In genomic region chr8:125570835-125571465, GRCm38 (mm10) we compare ENCODE assay signal across 8 mouse cellular contexts. TPM values are rescaled to one million over a fixed set of nuclear protein-coding genes. Genes with fewer than 3 reads are reported as not detected.
DNase-seq lines count a peak whose midpoint lies in the region; ATAC-seq and TF ChIP-seq lines count a peak whose summit lies in the region.

No protein-coding gene starts in this region.

- H3K36me3 ChIP-seq in forebrain, embryonic 10.5 days (replicated peaks) = no peaks in the 10 kb centered on the region
- no peaks in the 10 kb centered on the region for H3K36me3 ChIP-seq in forebrain, embryonic 16.5 days (ENCODE audit: control insufficient read depth, insufficient read depth)
- no peaks in the 10 kb centered on the region for H3K36me3 ChIP-seq in heart, embryonic 15.5 days
- H3K36me3 ChIP-seq in liver, adult 2 months (ENCODE audit: control insufficient read depth, insufficient read depth, low read length) = no peaks in the 10 kb centered on the region
- no peaks in the 10 kb centered on the region for H3K36me3 ChIP-seq in small intestine, adult 2 months (ENCODE audit: control insufficient read depth, insufficient read depth, low read length)

- no peak for ATAC-seq in forebrain, embryonic 16.5 days
- ATAC-seq in heart, embryonic 15.5 days (replicated peaks; ENCODE audit: insufficient number of reproducible peaks, insufficient read depth, low FRiP score, low read depth) = no peak

- peak; percentile 20 for DNase-seq in forebrain, embryonic 10.5 days (ENCODE audit: extremely low spot score, low spot score)
- DNase-seq in 3134 (ENCODE audit: extremely low read depth, insufficient read length, low spot score) = peak; percentile 33
- peak; percentile 92 for DNase-seq in ZHBTc4 (ENCODE audit: low read depth, low spot score)
- DNase-seq in liver, adult 2 months (ENCODE audit: extremely low read depth, low read depth, low spot score) = peak; percentile 53
- no peak for DNase-seq in urinary bladder, postnatal 36 days (ENCODE audit: low spot score in 2 of 2)

- TF ChIP-seq POLR2A in liver, adult 2 months (IDR thresholded peaks at IDR 0.05; ENCODE audit: extremely low read depth, insufficient read depth, low read length) = no peak
- TF ChIP-seq POLR2A in small intestine, adult 2 months (IDR thresholded peaks at IDR 0.05; ENCODE audit: low read depth, low read length) = no peak

- no peak for TF ChIP-seq CTCF in liver, adult 2 months (IDR thresholded peaks at IDR 0.05; ENCODE audit: low read depth, low read length)
- TF ChIP-seq CTCF in small intestine, adult 2 months (IDR thresholded peaks at IDR 0.05; ENCODE audit: extremely low read depth, insufficient read length, insufficient replicate concordance, low read depth, low read length) = peak; percentile 41; the same call in 1 of the 2 replicates

- no peak overlapping the region for H3K27ac ChIP-seq in forebrain, embryonic 10.5 days
- H3K27ac ChIP-seq in forebrain, embryonic 16.5 days (ENCODE audit: low read length) = no peak overlapping the region
- no peak overlapping the region for H3K27ac ChIP-seq in heart, embryonic 15.5 days
- no peak overlapping the region for H3K27ac ChIP-seq in liver, adult 2 months (replicated peaks; ENCODE audit: insufficient read depth, low read depth, low read length)
- peak overlapping the region; percentile 48 for H3K27ac ChIP-seq in small intestine, adult 2 months (ENCODE audit: insufficient read depth, low read depth, low read length)

- H3K4me2 ChIP-seq in forebrain, embryonic 16.5 days (ENCODE audit: low read length) = no peak overlapping the region
- peak overlapping the region; percentile 96 for H3K4me2 ChIP-seq in heart, embryonic 15.5 days

- no peak overlapping the region for H3K9ac ChIP-seq in forebrain, embryonic 16.5 days (replicated peaks; ENCODE audit: low read depth, low read length)
- no peak overlapping the region for H3K9ac ChIP-seq in heart, embryonic 15.5 days
- H3K9ac ChIP-seq in liver, adult 2 months (ENCODE audit: low read depth, low read length) = no peak overlapping the region

- 69% methylated on average over 12 of the region's 12 CpGs for WGBS in forebrain, embryonic 10.5 days
- WGBS in forebrain, embryonic 16.5 days = 76% methylated on average over 12 of the region's 12 CpGs
- WGBS in heart, embryonic 15.5 days = 67% methylated on average over 12 of the region's 12 CpGs
- WGBS in liver, adult 2 months = 72% methylated on average over 12 of the region's 12 CpGs
- 35% methylated on average over 12 of the region's 12 CpGs for WGBS in small intestine, adult 2 months

- peaks cover 24% of the 10 kb centered on the region for H3K27me3 ChIP-seq in forebrain, embryonic 10.5 days (ENCODE audit: poor library complexity, severe bottlenecking)
- H3K27me3 ChIP-seq in forebrain, embryonic 16.5 days (replicated peaks; ENCODE audit: control insufficient read depth, insufficient read depth, low read length) = no peaks in the 10 kb centered on the region
- H3K27me3 ChIP-seq in heart, embryonic 15.5 days = no peaks in the 10 kb centered on the region
- H3K27me3 ChIP-seq in liver, adult 2 months (ENCODE audit: control insufficient read depth, insufficient read depth, low read length) = no peaks in the 10 kb centered on the region
- no peaks in the 10 kb centered on the region for H3K27me3 ChIP-seq in small intestine, adult 2 months (ENCODE audit: control insufficient read depth, insufficient read depth, low read length)

- H3K4me1 ChIP-seq in forebrain, embryonic 10.5 days = peaks cover 37% of the 10 kb centered on the region
- peaks cover 29% of the 10 kb centered on the region for H3K4me1 ChIP-seq in forebrain, embryonic 16.5 days (replicated peaks; ENCODE audit: control insufficient read depth, insufficient read depth, low read length)
- peaks cover 31% of the 10 kb centered on the region for H3K4me1 ChIP-seq in heart, embryonic 15.5 days (replicated peaks)
- peaks cover 16% of the 10 kb centered on the region for H3K4me1 ChIP-seq in liver, adult 2 months (ENCODE audit: control insufficient read depth, insufficient read depth, low read length)
- peaks cover 8% of the 10 kb centered on the region; the same call in 1 of the 2 replicates for H3K4me1 ChIP-seq in small intestine, adult 2 months (ENCODE audit: control insufficient read depth, insufficient read depth, insufficient read length, low read length)

- H3K9me3 ChIP-seq in forebrain, embryonic 10.5 days = no peaks in the 10 kb centered on the region; the same call in 1 of the 2 replicates
- 0 out of 2 replicates have a peak, but pooled peaks cover 2% of the 10 kb centered on the region for H3K9me3 ChIP-seq in forebrain, embryonic 16.5 days (ENCODE audit: control insufficient read depth, low read length)
- H3K9me3 ChIP-seq in heart, embryonic 15.5 days (replicated peaks) = no peaks in the 10 kb centered on the region

- H3K4me3 ChIP-seq in forebrain, embryonic 10.5 days = peak overlapping the region; percentile 84
- H3K4me3 ChIP-seq in forebrain, embryonic 16.5 days (replicated peaks; ENCODE audit: low read length) = no peak overlapping the region
- H3K4me3 ChIP-seq in heart, embryonic 15.5 days = no peak overlapping the region
- no peak overlapping the region for H3K4me3 ChIP-seq in liver, adult 2 months (ENCODE audit: insufficient read depth, low read depth, low read length)
- 0 out of 2 replicates have a peak overlapping the region, but pooled peaks have one; percentile 5 for H3K4me3 ChIP-seq in small intestine, adult 2 months (ENCODE audit: low read depth, low read length)

- peaks cover 3% of the 10 kb centered on the region; the same call in 1 of the 2 replicates for H3K79me2 ChIP-seq in liver, adult 2 months (ENCODE audit: control insufficient read depth, insufficient read depth, low read length)

RNA-seq across cellular contexts. Expression of gene Sipa1l2, which starts 1.3 kb away (rescaled TPM):
- 13.1 and 15.4 TPM in 2 replicates for polyA plus RNA-seq in forebrain, embryonic 10.5 days (2016; fragmentation: Nextera tagmentation; extraction: Ambion mirVana)
- 32.8 and 33.4 TPM in 2 replicates for polyA plus RNA-seq in forebrain, embryonic 16.5 days (2015; fragmentation: Nextera tagmentation; extraction: Ambion mirVana)
- 20.6 and 24.5 TPM in 2 replicates for polyA plus RNA-seq in heart, embryonic 15.5 days (2015; fragmentation: Nextera tagmentation; extraction: Ambion mirVana)
- 2.5 and 3.6 TPM in 2 replicates for total RNA-seq in liver, adult 2 months (2014; rRNA removed)
- 1.5 TPM in 2 replicates for polyA plus RNA-seq in liver, adult 2 months (2012; rRNA removed)
- polyA plus RNA-seq in small intestine, adult 2 months (2012; rRNA removed) = 6.3 and 9.7 TPM in 2 replicates

Comparison
In these comparisons a context has a peak if more than half of its experiments do, and no peak if none do; other contexts are left out.
1. H3K4me3 ChIP-seq: peak in forebrain, embryonic 10.5 days (single experiment) and small intestine, adult 2 months (single experiment); none in forebrain, embryonic 16.5 days (single experiment), heart, embryonic 15.5 days (single experiment) and liver, adult 2 months (single experiment).
2. DNase-seq: peak in forebrain, embryonic 10.5 days (single experiment), 3134 (single experiment), ZHBTc4 (single experiment) and liver, adult 2 months (single experiment); none in urinary bladder, postnatal 36 days (0 of 2).